Mouse (Mus musculus) right cerebral cortex, postnatal 10 days (tissue): ENCODE measurements around the gene Mgmt.

ENCODE experiments used
- DNase-seq, 2 experiments: peaks; one replicate each; pipeline ENCODE4 v3.0.0; 2021; ENCODE audit warnings: low spot score in 2 of 2

Mgmt gene

DNA sequence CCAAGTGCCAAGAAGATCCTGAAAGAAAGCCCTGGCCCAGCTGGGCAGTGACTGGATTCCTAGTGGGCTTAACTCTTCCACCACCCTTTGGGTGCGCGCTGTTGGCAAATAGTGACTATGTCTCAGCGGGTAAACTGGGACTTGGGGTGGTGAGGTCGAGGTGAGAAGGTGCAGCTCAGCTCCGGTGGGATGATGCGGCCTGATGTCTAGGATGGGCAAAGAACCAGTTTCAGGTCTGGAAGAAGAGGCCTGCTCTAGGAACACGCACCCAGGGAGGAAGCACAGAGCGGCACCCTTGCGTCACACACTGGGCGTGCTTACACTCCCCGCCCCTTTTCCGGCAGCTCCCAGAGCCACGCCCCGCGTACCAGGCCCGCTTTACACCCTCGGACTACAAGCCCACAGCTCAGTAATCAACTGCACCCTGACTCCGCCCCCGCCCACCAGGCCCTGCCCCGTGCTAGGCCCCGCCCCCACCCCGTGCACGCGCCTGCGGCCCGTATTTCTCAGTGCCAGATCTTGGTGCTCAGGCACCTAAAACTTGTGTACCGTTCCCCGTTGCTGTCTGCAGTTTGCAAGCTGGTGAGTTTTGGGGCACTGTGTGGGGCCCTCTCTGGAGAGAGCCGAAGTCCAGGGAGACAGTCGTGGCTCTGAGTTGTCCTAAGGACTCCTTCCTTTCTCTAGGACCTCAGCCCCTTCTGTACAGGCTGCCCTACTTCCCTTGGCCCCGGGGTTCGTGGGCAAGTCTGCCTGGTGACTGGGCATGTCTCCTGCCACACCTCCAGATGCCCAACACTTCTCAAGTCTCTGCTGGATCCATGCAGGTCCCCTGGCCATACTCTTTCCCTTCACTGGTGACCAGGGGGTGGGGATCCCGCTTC is at the start of gene Mgmt:
TSS of gene Mgmt (plus strand) at position 509 of the 881 bp plus-strand sequence.
- DNase-seq: peak; percentile 89 to 92

DNA sequence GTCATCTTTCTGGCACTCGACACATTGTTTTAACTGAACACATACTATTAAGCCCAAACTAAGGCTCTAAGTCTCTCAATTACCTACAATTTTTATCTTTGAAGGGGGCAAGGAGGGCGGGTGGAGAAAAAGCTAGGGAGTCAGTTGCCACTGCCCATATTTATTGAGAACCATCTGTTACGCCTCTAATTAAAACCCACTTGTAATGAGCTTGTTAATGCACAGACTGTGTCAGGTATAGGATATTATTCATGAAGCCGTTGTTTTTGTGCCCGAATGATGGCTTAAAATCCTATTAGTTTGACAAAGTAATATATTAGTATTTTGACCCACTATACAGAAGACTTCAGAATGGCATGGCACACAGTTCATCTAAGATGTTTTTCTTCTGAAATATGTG is 49.6 kb upstream of the Mgmt start:
- DNase-seq: no peak

DNA sequence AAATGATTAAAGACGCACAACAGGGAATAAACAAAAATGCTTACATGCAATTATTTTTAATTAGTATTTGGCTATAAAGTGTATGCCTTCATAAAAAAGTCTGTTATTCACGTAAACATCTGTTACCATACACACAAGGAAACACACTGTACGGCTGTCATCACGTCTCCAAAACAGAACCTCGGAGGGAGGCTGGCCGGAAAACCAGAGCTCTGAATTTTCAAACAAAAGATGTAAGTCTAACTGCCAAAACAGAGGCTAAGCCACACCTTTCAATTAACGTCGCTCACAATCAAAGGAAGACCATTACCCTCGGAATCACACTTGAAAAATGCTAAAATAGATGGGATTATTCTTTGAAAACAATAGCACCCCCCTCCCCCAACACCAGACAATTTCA is 49.1 kb upstream of the Mgmt start:
- no peak for DNase-seq

- DNase-seq: no peak
Observed at GRCm38 (mm10) chr7:136846086-136846620, 48.3 kb upstream of the Mgmt start.

- DNase-seq: no peak
Observed at GRCm38 (mm10) chr7:136847601-136848000, 46.8 kb upstream of the Mgmt start.

- no peak for DNase-seq
Observed at GRCm38 (mm10) chr7:136848761-136849160, 45.7 kb upstream of the Mgmt start.

DNA sequence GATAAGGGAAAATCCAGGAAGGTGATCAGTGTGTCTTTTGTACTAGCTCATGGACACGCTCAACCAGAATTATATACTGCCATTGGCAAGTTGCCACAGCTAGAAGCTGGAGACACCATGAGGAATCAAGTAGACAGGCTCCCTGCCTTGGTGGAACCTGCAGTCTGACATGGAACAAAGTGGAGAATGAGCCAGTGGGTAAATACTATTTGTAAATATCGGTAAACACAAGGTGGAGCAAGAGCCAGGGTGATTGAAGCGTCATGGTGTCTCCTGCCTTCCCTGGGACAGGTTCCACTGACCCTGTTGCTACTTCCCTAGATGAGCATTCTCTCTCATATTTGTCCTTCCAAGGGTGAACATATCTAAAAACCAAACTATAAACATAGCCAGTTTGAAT is 44.6 kb upstream of the Mgmt start:
- DNase-seq: no peak

DNA sequence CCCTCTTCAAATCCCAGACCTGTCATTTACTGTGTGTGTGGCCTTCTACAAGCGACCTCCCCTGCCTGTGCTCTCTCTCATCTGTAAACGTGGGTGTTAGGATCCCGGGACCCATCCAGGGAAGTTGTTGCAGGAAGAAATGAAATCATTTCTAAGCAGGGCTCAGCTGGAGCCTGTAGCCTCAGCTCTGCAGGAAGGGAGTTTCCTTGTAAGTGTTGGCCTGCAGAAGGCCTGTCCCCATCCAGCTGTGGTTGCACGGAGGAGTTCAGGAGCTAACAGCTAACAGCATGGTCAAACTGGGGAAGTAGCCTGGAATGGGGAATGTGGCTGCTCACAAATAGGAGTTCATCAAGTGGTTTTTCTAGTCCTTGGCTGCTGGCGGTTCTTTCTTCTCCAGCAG is 44.1 kb upstream of the Mgmt start:
- no peak for DNase-seq

GRCm38 (mm10) chr7:136851946-136852345 is 42.5 kb upstream of the Mgmt start:
- DNase-seq: no peak

DNA sequence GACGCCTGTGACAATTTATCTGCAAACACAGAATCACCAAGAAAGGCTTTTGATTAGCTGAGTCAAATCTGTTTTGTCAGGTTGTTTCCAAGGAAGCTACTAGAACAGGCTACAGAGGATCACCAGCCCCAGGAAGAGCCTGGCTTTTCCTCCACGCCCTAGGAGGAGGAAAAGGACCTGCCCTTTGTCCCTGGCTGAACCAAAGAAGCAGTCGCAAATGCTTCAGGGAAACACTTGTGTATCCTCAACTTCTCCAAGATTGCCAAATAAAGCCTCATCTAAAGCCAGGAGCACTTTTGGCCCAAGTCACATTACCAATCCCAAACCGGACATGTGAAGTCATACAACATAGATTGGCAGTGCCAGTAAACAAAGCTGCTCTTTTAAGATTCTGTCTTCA is 41.7 kb upstream of the Mgmt start:
- DNase-seq: no peak

GRCm38 (mm10) chr7:136864677-136865463 is 29.5 kb upstream of the Mgmt start:
- no peak for DNase-seq

DNA sequence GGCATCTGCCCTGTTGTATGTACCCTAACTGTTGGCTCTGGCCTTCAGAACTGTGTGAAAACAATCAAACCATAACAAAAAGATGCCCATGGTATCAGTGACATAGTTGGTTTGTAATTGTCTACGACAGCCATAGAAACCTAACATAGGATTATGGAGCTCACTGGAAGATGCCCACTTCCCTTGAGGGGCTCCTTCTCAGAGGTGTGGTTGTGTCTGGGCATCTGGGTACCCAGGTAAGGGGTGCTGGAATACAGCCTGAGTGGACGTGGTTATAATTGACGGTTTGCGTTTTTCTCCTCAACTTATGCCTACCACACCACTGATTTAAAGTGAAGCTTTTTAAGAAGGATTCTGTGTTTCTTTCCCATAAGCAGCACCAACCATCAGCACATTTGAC is 28.5 kb upstream of the Mgmt start:
- DNase-seq: no peak

DNA sequence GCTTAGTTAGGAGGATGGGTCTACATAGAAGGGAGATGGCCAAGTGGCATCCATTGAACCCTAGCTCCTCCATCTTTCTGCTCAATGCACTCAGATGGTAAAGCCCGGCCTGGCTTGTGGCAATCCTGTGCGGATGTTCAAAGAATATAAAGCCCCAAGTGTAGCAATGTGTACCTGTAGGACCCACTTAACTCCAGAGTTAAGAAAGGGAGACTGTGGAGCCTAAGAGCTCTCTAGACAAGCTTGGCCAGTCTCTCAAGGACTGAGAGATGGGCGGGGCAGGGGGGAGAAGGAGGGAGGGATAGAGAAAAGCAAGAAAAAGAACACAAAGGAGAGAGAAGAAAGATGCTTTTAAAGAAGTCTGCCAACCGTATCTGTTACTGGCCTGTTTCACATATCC is 27.9 kb upstream of the Mgmt start:
- DNase-seq: no peak

GRCm38 (mm10) chr7:136871535-136871934 is 22.9 kb upstream of the Mgmt start:
- DNase-seq: no peak

DNA sequence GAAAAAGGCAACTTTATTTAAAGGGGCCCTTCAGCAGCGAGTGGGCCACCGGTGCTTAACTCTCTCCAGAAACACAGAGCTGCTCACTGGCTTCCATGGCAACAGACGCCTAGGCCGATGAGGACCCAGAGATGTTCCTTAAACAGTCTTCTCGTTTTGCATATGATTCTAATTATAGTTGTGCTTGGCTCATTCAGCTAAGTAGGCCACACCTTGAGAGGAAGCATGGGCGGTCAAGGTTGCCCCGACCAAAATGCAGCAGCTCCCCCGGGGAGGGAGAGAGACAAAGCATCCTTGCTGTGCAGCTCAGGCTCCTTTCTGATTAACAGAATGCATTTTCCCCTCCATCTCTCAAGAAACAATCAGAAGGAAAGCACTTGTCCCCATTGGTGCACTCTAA is 22.4 kb upstream of the Mgmt start:
- peak; percentile 81 to 92 for DNase-seq

DNA sequence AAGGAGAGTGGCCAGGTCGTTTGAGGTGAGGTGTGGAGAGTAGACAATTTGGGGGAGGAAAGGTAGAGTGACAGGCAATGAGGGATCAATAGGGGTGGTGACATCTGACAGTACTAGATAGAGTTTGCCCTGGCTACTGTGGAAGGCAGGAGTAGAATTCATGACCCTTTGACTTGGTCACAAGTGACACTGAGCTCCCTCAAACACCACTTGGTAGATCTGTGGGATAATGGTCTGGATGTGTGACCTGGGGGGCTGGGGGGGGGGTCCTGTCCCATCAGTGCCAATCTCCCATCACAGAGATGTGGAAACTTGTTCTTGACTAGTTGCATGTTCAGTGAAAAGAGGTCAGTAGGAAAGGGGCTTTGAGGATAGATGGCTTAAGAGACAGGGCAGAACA is 20.0 kb upstream of the Mgmt start:
- no peak for DNase-seq

- peak; percentile 42 to 66 for DNase-seq
Observed at GRCm38 (mm10) chr7:136880386-136880785, 14.0 kb upstream of the Mgmt start.

GRCm38 (mm10) chr7:136888161-136888560 is 6.3 kb upstream of the Mgmt start:
- DNase-seq: no peak

- no peak for DNase-seq
Observed at GRCm38 (mm10) chr7:136895356-136895755, 942 bp downstream of the Mgmt start.

GRCm38 (mm10) chr7:136895851-136896250 is 1.4 kb downstream of the Mgmt start:
- DNase-seq: no peak

DNA sequence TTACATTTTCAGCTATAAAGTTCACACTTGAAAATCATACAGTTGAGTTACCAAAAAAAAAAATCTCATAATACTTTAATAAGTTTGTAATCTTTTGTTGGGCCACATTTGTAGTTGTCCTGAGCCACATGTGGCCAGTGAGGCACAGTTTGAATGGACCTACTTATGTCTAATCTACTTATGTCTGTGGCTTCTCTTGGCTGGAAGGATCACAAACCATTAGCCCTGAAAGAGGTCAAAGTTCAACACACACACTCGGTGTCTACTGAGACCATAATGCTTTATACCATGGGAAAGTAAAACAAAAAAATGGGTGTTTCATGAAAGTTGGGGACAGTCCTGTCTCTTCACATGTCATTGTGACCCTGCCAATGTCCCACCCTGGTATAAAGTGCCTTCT is 3.1 kb downstream of the Mgmt start:
- no peak for DNase-seq

DNA sequence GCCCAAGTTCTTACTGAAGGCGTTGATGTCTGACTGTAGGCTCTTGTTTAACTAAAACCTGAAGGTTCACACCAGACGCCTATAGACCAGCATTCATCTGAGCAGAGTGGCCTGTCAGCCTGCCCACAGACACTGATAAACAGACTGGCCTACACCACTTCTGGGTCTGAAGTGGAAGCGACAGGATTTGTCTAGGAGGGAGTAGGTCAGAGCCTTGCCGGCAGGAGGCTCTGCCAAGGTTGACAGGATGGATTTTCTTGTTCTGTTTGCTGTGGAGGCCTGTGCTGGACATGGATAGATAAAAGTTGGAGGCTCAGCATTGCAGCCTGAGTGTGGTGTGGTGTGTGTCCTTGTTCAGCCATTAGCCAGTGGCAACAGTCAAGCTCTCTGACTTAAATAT is 3.6 kb downstream of the Mgmt start:
- no peak for DNase-seq
